Mouse (Mus musculus) embryonic facial prominence, embryonic 15.5 days (tissue): ENCODE measurements around the gene Hspa1b. TPM values are rescaled to one million over a fixed set of nuclear protein-coding genes. Genes with fewer than 3 reads are reported as not detected.
"Not testable (repeated sequence)": the region's sequence is repeated elsewhere in the genome, so short reads cannot be mapped to it uniquely, and the experiment has no call there.

Source experiments
- ATAC-seq: fragments of 200-750 bp; cut with Nextera tagmentation; 2 replicates; pipeline ENCODE4 v1.8.0; 2017; ENCODE audit warnings: low read depth, moderate TSS enrichment; ENCODE audit not compliant: insufficient number of reproducible peaks, low FRiP score, low TSS enrichment
- H3K27ac ChIP-seq: fragments of 300-500 bp; sonication (generic); replicated peaks from 2 replicates; pipeline ENCODE4 v1.5.1; 2015; ENCODE audit warnings: mild to moderate bottlenecking, inconsistent platforms
- H3K27me3 ChIP-seq: fragments of 300-500 bp; sonication (generic); 2 replicates; pipeline ENCODE4 v1.6.1; 2015; ENCODE audit warnings: inconsistent platforms
- H3K36me3 ChIP-seq: fragments of 300-500 bp; sonication (generic); 2 replicates; pipeline ENCODE4 v1.6.1; 2015; ENCODE audit warnings: mild to moderate bottlenecking, inconsistent platforms
- H3K4me1 ChIP-seq: fragments of 300-500 bp; sonication (generic); 2 replicates; pipeline ENCODE4 v1.6.1; 2015; ENCODE audit warnings: inconsistent platforms
- H3K4me2 ChIP-seq: fragments of 300-500 bp; sonication (generic); replicated peaks from 2 replicates; pipeline ENCODE4 v1.6.1; 2015; ENCODE audit warnings: mild to moderate bottlenecking, inconsistent platforms
- H3K4me3 ChIP-seq: fragments of 300-500 bp; sonication (generic); replicated peaks from 2 replicates; pipeline ENCODE4 v1.5.1; 2015; ENCODE audit warnings: mild to moderate bottlenecking, inconsistent platforms
- H3K9ac ChIP-seq: fragments of 300-500 bp; sonication (generic); 2 replicates; pipeline ENCODE4 v1.6.1; 2015; ENCODE audit warnings: inconsistent platforms
- H3K9me3 ChIP-seq: fragments of 300-500 bp; sonication (generic); replicated peaks from 2 replicates; pipeline ENCODE4 v1.6.1; 2016; ENCODE audit warnings: inconsistent platforms
- WGBS: fragments of 180-500 bp; shearing (Covaris S2); methylation state at CpG from one replicate; pipeline ENCODE4 v1.1.7; 2015; 5-methylcytosine and 5-hydroxymethylcytosine counted together
- polyA plus RNA-seq: library from polyadenylated mRNA; unstranded; fragments of >200 nt; fragmentation: Nextera tagmentation; extraction: Ambion mirVana; gene quantifications from 2 replicates; pipeline ENCODE4 v1.2.1, GENCODE M21; 2015

Hspa1b gene
- polyA plus RNA-seq, 1 experiment from 2014 or later, result 2.2 TPM

- ATAC-seq, result no peak
- Histone ChIP-seq H3K4me1 (peaks cover 13% of the 10 kb centered on the region), H3K4me2 (no peak overlapping the region), H3K9ac (no peak overlapping the region), H3K4me3 (no peak overlapping the region), H3K27ac (no peak overlapping the region), H3K36me3 (peaks cover 21% of the 10 kb centered on the region), H3K27me3 (no peaks in the 10 kb centered on the region), H3K9me3 (no peaks in the 10 kb centered on the region)
- WGBS, result 84% methylated on average over 3 of the region's 3 CpGs
Observed at GRCm38 (mm10) chr17:34953258-34953657, 5.8 kb downstream of the Hspa1b start.

- Histone ChIP-seq H3K36me3 (peaks cover 21% of the 10 kb centered on the region), H3K27ac (peak overlapping the region; percentile 93), H3K9me3 (no peaks in the 10 kb centered on the region), H3K4me1 (peaks cover 13% of the 10 kb centered on the region), H3K4me3 (peak overlapping the region; percentile 97), H3K9ac (peak overlapping the region; percentile 99), H3K27me3 (no peaks in the 10 kb centered on the region), H3K4me2 (peak overlapping the region; percentile 72)
- ATAC-seq, result peak; percentile 84
- 0% methylated on average over 23 of the region's 23 CpGs for WGBS
Observed at GRCm38 (mm10) chr17:34952378-34953040, 6.5 kb downstream of the Hspa1b start.

GRCm38 (mm10) chr17:34951636-34952377 is 7.2 kb downstream of the Hspa1b start:
- H3K36me3 ChIP-seq, result peaks cover 21% of the 10 kb centered on the region
- peak overlapping the region; percentile 72 for H3K4me2 ChIP-seq
- H3K27me3 ChIP-seq, result no peaks in the 10 kb centered on the region
- peak overlapping the region; percentile 97 for H3K4me3 ChIP-seq
- ATAC-seq, result no peak; the same call in 1 of the 2 replicates
- peak overlapping the region; percentile 99 for H3K9ac ChIP-seq
- H3K9me3 ChIP-seq, result no peaks in the 10 kb centered on the region
- peak overlapping the region; percentile 93 for H3K27ac ChIP-seq
- under 1% methylated on average over 29 of the region's 29 CpGs for WGBS
- H3K4me1 ChIP-seq, result peaks cover 13% of the 10 kb centered on the region

- Histone ChIP-seq H3K4me2 (peak overlapping the region; percentile 72), H3K27me3 (no peaks in the 10 kb centered on the region), H3K9me3 (no peaks in the 10 kb centered on the region), H3K4me1 (peaks cover 13% of the 10 kb centered on the region), H3K27ac (peak overlapping the region; percentile 93), H3K36me3 (peaks cover 21% of the 10 kb centered on the region), H3K9ac (peak overlapping the region; percentile 99), H3K4me3 (peak overlapping the region; percentile 97)
- 25% methylated on average over 10 of the region's 10 CpGs for WGBS
- no peak for ATAC-seq
Observed at GRCm38 (mm10) chr17:34950514-34951455, 8.3 kb downstream of the Hspa1b start.

- WGBS, result 39% methylated on average over 4 of the region's 4 CpGs
- H3K27me3 ChIP-seq, result no peaks in the 10 kb centered on the region
- H3K9me3 ChIP-seq, result no peaks in the 10 kb centered on the region
- no peak overlapping the region for H3K9ac ChIP-seq
- H3K4me3 ChIP-seq, result no peak overlapping the region
- no peak overlapping the region for H3K4me2 ChIP-seq
- H3K4me1 ChIP-seq, result peaks cover 14% of the 10 kb centered on the region
- H3K27ac ChIP-seq, result no peak overlapping the region
- ATAC-seq, result no peak
- H3K36me3 ChIP-seq, result peaks cover 21% of the 10 kb centered on the region
Observed at GRCm38 (mm10) chr17:34949553-34949969, 9.5 kb downstream of the Hspa1b start.

- not testable (repeated sequence) for H3K4me2 ChIP-seq, H3K27me3 ChIP-seq, ATAC-seq, H3K9me3 ChIP-seq, H3K4me3 ChIP-seq, H3K9ac ChIP-seq
- 58% methylated on average over 9 of the region's 9 CpGs for WGBS
- Histone ChIP-seq H3K27ac (peak overlapping the region; percentile 34; the same call in 1 of the 2 replicates), H3K36me3 (peaks cover 21% of the 10 kb centered on the region), H3K4me1 (peaks cover 19% of the 10 kb centered on the region)
Observed at GRCm38 (mm10) chr17:34948721-34949552, 10.1 kb downstream of the Hspa1b start.

GRCm38 (mm10) chr17:34947606-34948005 is 11.4 kb downstream of the Hspa1b start:
- H3K4me2 ChIP-seq, result no peak overlapping the region
- no peak overlapping the region for H3K4me3 ChIP-seq
- no peaks in the 10 kb centered on the region for H3K9me3 ChIP-seq
- peaks cover 21% of the 10 kb centered on the region for H3K36me3 ChIP-seq
- ATAC-seq, result no peak
- WGBS, result 22% methylated on average over 8 of the region's 8 CpGs
- H3K27me3 ChIP-seq, result no peaks in the 10 kb centered on the region
- peaks cover 24% of the 10 kb centered on the region for H3K4me1 ChIP-seq
- no peak overlapping the region for H3K27ac ChIP-seq
- H3K9ac ChIP-seq, result no peak overlapping the region

- no peak overlapping the region for H3K27ac ChIP-seq
- H3K4me2 ChIP-seq, result no peak overlapping the region
- H3K4me1 ChIP-seq, result peaks cover 29% of the 10 kb centered on the region
- no peak overlapping the region for H3K9ac ChIP-seq
- no peak for ATAC-seq
- WGBS, result 90% methylated on average over 5 of the region's 5 CpGs
- H3K36me3 ChIP-seq, result peaks cover 21% of the 10 kb centered on the region
- no peaks in the 10 kb centered on the region for H3K9me3 ChIP-seq
- no peaks in the 10 kb centered on the region for H3K27me3 ChIP-seq
- H3K4me3 ChIP-seq, result no peak overlapping the region
Observed at GRCm38 (mm10) chr17:34946486-34947140, 12.4 kb downstream of the Hspa1b start.

- no peak overlapping the region for H3K27ac ChIP-seq
- ATAC-seq, result no peak
- peaks cover 5% of the 10 kb centered on the region; the same call in 1 of the 2 replicates for H3K36me3 ChIP-seq
- no peaks in the 10 kb centered on the region for H3K9me3 ChIP-seq
- H3K27me3 ChIP-seq, result no peaks in the 10 kb centered on the region
- peaks cover 18% of the 10 kb centered on the region for H3K4me1 ChIP-seq
- H3K4me3 ChIP-seq, result no peak overlapping the region
- H3K9ac ChIP-seq, result no peak overlapping the region
- no peak overlapping the region for H3K4me2 ChIP-seq
Observed at GRCm38 (mm10) chr17:34944362-34944761, 14.7 kb downstream of the Hspa1b start.
